Mouse (Mus musculus): ENCODE data around the gene Ssxb10.
"Not testable (repeated sequence)": the region's sequence is repeated elsewhere in the genome, so short reads cannot be mapped to it uniquely, and the experiment has no call there.

The Ssxb10 gene

DNA sequence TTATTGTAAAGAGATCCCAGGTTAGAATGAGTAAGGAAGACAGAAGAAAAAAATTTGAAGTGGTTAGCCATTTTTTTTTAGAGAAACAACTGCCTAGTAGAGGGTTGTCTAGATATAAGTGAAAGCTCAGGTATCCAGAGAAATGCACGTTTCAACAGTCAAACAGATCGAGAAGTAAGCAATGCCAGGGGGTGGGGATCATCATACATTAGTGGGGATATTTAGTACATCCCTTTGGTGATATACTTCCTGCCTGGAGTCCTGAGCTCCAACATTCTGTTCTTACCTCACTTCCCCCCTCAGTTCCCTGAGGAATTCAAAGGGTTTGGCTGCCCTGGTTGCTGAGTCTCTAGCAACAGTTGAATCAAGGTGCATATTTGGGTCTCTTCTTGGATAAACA, at the start of gene Ssxb10:
Gene Ssxb10, plus strand, starts transcription at position 301 of the 400 bp plus-strand sequence.
- in situ Hi-C loops (cut with MboI), result no loop called here

GRCm38 (mm10) chrX:8288621-8289020, 38.6 kb upstream of the Ssxb10 start:
- in situ Hi-C loops (cut with MboI), result no loop called here

DNA sequence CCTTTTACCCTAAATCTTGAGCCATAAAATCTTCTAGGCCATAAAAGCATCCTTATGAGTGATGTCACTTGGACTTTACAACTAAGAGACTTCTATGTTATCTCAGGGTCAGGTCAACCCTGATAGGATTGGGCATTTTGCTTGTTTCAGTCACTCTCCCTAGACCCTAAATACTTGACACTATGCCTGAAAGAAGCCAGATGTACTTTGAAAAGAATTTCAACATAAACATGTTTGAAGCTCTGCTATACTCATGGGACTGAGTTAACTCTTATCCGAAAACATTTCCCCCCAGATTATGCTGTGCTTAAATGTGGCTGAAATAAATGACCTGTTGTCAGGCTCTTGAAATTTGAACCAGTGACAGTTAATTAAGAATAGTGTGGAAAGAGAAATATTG, 17.9 kb upstream of the Ssxb10 start:
- in situ Hi-C loops (cut with MboI), result no loop called here

DNA sequence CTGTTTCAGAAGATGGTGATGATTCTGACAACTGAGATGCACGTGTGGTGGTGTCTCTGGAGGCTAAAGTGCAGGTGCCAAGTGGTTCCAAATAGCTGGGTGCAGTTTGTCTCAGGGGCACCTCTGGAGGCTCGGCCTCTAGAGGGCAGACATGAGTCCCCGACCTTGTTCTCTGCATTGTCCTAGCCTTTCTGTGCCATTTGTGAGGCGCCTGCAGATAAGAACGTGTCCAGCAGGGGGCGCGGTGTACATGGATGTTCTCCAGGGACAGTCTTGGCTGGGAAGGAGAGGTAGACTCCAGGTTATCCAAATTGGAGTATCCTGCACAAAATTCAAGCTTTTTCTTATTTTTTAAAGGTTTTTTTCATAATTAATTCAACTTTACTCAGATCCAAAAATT, 12.3 kb upstream of the Ssxb10 start:
- in situ Hi-C loops (cut with MboI), result not testable (repeated sequence)

DNA sequence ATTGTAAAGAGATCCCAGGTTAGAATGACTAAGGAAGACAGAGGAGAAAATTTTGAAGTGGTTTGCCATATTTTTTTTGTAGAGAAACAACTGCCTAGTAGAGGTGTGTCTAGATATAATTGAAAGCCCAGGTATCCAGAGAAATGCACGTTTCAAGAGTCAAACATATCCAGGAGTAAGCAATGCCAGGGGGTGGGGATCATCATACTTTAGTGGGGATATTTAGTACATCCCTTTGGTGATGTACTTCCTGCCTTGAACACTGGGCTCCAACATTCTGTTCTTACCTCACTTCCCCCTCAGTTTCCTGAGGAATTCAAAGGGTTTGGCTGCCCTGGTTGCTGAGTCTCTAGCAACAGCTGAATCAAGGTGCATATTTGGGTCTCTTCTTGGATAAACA, 39.5 kb downstream of the Ssxb10 start, which contains the start of gene Ssxb9:
Gene Ssxb9, plus strand, starts transcription at position 301 of the 400 bp plus-strand sequence.
- in situ Hi-C loops (cut with MboI), result not testable (repeated sequence)
